Mouse (Mus musculus) spleen, adult 2 months (tissue): ENCODE results near the gene Arsa.

ENCODE experiments used
- CTCF ChIP-seq: fragments of 200-500 bp; IDR thresholded peaks from 2 replicates; pipeline ENCODE4 v1.5.1; 2011; ENCODE audit warnings: mild to moderate bottlenecking, inconsistent platforms; ENCODE audit not compliant: insufficient read depth, insufficient read length, insufficient replicate concordance; ENCODE audit errors: extremely low read depth
- POLR2A ChIP-seq: fragments of 200-500 bp; IDR thresholded peaks from 2 replicates; pipeline ENCODE4 v1.6.1; 2011; ENCODE audit warnings: low read depth, low read length, inconsistent platforms

DNA sequence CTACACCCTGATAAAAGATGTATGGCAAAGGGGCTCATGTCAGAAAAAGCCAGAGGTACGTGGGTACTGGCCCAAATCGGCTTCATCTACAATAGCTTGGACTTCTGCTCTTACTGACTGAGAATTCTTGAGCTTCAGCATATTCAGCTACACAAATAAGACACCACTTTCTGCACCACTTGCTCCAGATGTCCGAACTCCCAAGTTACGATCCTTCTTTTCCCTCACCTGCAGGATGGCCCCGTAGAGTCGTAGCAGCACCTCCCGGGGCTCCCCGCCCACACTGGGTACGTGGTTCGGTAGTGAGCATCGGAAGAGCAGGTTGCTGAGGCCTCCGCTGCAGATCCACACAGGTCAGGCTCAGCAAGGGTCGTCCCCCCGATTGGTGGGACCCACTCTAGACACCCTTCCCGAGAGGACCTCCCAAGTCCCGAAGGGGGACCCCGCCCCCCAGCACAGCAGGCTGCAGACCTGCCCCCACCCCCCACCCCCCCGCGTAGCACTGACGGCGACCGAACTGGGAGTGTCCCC, 48.3 kb downstream of the Arsa start:
- TF ChIP-seq POLR2A (no peak), CTCF (no peak)
